Mouse (Mus musculus): ENCODE data around the gene Ankrd65. TPM values are rescaled to one million over a fixed set of nuclear protein-coding genes. Genes with fewer than 3 reads are reported as not detected.
"Not testable (repeated sequence)": the region's sequence is repeated elsewhere in the genome, so short reads cannot be mapped to it uniquely, and the experiment has no call there.

Ankrd65 gene
- total RNA-seq (2017): not detected in 3 replicates

- no peak for ATAC-seq (replicated peaks; ENCODE audit: insufficient number of reproducible peaks, low FRiP score, low TSS enrichment, poor library complexity, severe bottlenecking)
Observed at GRCm38 (mm10) chr4:155790021-155790489, at the start of gene Ankrd65. Ankrd65 (plus strand) TSS chr4:155790439.

GRCm38 (mm10) chr4:155740681-155741080, 49.6 kb upstream of the Ankrd65 start:
- not testable (repeated sequence) for ATAC-seq (replicated peaks; ENCODE audit: insufficient number of reproducible peaks, low FRiP score, low TSS enrichment, poor library complexity, severe bottlenecking)

- ATAC-seq (replicated peaks; ENCODE audit: insufficient number of reproducible peaks, low FRiP score, low TSS enrichment, poor library complexity, severe bottlenecking): no peak
Observed at GRCm38 (mm10) chr4:155742684-155743083, 47.6 kb upstream of the Ankrd65 start.

GRCm38 (mm10) chr4:155744474-155744873, 45.8 kb upstream of the Ankrd65 start:
- no peak for ATAC-seq (replicated peaks; ENCODE audit: insufficient number of reproducible peaks, low FRiP score, low TSS enrichment, poor library complexity, severe bottlenecking)

- no peak for ATAC-seq (replicated peaks; ENCODE audit: insufficient number of reproducible peaks, low FRiP score, low TSS enrichment, poor library complexity, severe bottlenecking)
Observed at GRCm38 (mm10) chr4:155745136-155745535, 45.1 kb upstream of the Ankrd65 start.

- no peak for ATAC-seq (replicated peaks; ENCODE audit: insufficient number of reproducible peaks, low FRiP score, low TSS enrichment, poor library complexity, severe bottlenecking)
Observed at GRCm38 (mm10) chr4:155746036-155746548, 44.1 kb upstream of the Ankrd65 start.

GRCm38 (mm10) chr4:155746575-155747490, 43.4 kb upstream of the Ankrd65 start:
- ATAC-seq (replicated peaks; ENCODE audit: insufficient number of reproducible peaks, low FRiP score, low TSS enrichment, poor library complexity, severe bottlenecking): no peak

- ATAC-seq (replicated peaks; ENCODE audit: insufficient number of reproducible peaks, low FRiP score, low TSS enrichment, poor library complexity, severe bottlenecking): no peak
Observed at GRCm38 (mm10) chr4:155757011-155757410, 33.2 kb upstream of the Ankrd65 start.

GRCm38 (mm10) chr4:155759862-155760612, 30.2 kb upstream of the Ankrd65 start:
- ATAC-seq (replicated peaks; ENCODE audit: insufficient number of reproducible peaks, low FRiP score, low TSS enrichment, poor library complexity, severe bottlenecking): 0 out of 2 replicates have a peak, but pooled peaks have one; percentile 5

GRCm38 (mm10) chr4:155760613-155761355, 29.5 kb upstream of the Ankrd65 start, which contains the start of gene Atad3a:
Atad3a (minus strand) TSS chr4:155761093.
- peak; percentile 98 for ATAC-seq (replicated peaks; ENCODE audit: insufficient number of reproducible peaks, low FRiP score, low TSS enrichment, poor library complexity, severe bottlenecking)

GRCm38 (mm10) chr4:155761356-155762099, 28.7 kb upstream of the Ankrd65 start:
- no peak for ATAC-seq (replicated peaks; ENCODE audit: insufficient number of reproducible peaks, low FRiP score, low TSS enrichment, poor library complexity, severe bottlenecking)

GRCm38 (mm10) chr4:155762357-155762756, 27.9 kb upstream of the Ankrd65 start:
- ATAC-seq (replicated peaks; ENCODE audit: insufficient number of reproducible peaks, low FRiP score, low TSS enrichment, poor library complexity, severe bottlenecking): no peak

- no peak for ATAC-seq (replicated peaks; ENCODE audit: insufficient number of reproducible peaks, low FRiP score, low TSS enrichment, poor library complexity, severe bottlenecking)
Observed at GRCm38 (mm10) chr4:155769496-155769879, 20.8 kb upstream of the Ankrd65 start.

- peak; percentile 74 for ATAC-seq (replicated peaks; ENCODE audit: insufficient number of reproducible peaks, low FRiP score, low TSS enrichment, poor library complexity, severe bottlenecking)
Observed at GRCm38 (mm10) chr4:155769880-155770512, 20.2 kb upstream of the Ankrd65 start.

- no peak for ATAC-seq (replicated peaks; ENCODE audit: insufficient number of reproducible peaks, low FRiP score, low TSS enrichment, poor library complexity, severe bottlenecking)
Observed at GRCm38 (mm10) chr4:155770626-155771025, 19.6 kb upstream of the Ankrd65 start.

- no peak for ATAC-seq (replicated peaks; ENCODE audit: insufficient number of reproducible peaks, low FRiP score, low TSS enrichment, poor library complexity, severe bottlenecking)
Observed at GRCm38 (mm10) chr4:155771706-155772105, 18.5 kb upstream of the Ankrd65 start.

- ATAC-seq (replicated peaks; ENCODE audit: insufficient number of reproducible peaks, low FRiP score, low TSS enrichment, poor library complexity, severe bottlenecking): no peak
Observed at GRCm38 (mm10) chr4:155772786-155773185, 17.5 kb upstream of the Ankrd65 start.
